Mouse (Mus musculus): Measurements from ENCODE around the gene Cfap65.

GRCm38 (mm10) chr1:74880785-74881360, 54.5 kb downstream of the Cfap65 start:
- TF ChIP-seq CTCF (IDR thresholded peaks at IDR 0.05; ENCODE audit: low read depth), result peak; percentile 88
- no peak for TF ChIP-seq EP300 (IDR thresholded peaks at IDR 0.05; ENCODE audit: low read depth)
